Mouse (Mus musculus) cerebellum, adult 2 months (tissue): ENCODE results near the gene Xpo4.

ENCODE experiments used
- CTCF ChIP-seq: fragments of 200-500 bp; IDR thresholded peaks from 2 replicates; pipeline ENCODE4 v1.5.1; 2011; ENCODE audit warnings: low read depth, mild to moderate bottlenecking, control low read depth, low read length, moderate library complexity, borderline replicate concordance; ENCODE audit not compliant: insufficient read depth
- POLR2A ChIP-seq: fragments of 200-500 bp; IDR thresholded peaks from 2 replicates; pipeline ENCODE4 v1.6.1; 2011; ENCODE audit warnings: low read length, control low read depth, borderline replicate concordance; ENCODE audit not compliant: insufficient read depth

DNA sequence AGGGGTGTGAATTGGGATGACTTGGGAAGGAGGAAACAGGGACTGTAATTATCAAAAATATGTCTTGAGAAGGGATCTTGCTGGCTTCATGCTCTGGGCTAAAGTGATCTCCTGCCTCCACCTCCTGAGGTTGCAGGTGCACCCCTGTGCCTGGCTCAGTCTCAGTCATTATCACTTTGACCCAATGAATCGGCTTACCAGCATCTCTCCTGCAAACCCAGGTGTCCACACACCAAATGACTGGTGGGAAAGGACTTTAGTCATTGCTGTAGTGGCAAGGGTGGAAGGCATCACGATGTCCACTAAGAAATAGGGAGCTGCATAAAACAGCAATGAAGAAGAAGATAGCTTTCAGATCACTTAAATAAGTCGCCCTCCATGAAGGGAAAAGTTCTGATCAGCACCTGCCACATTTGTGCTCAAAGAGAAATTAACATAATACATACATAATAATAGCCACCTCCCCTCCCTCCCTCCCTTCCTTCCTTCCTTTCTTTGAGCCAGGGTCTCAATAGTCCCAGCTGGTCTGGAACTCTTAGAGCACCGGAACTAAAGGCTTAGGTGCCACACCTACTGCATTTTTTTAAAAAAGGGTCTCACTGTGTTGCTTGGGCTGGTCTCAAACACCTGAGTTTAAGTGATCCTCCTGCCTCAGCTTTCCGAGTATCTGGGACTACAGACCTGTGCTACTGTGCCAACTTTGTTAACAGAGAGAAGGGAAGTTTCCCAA, 135.3 kb downstream of the Xpo4 start:
- TF ChIP-seq CTCF (no peak), POLR2A (no peak)
